Mouse (Mus musculus): Measurements from ENCODE around the gene Mrln. TPM values are rescaled to one million over a fixed set of nuclear protein-coding genes. Genes with fewer than 3 reads are reported as not detected.
"Not testable (repeated sequence)": the region's sequence is repeated elsewhere in the genome, so short reads cannot be mapped to it uniquely, and the experiment has no call there.

Gene Mrln
- polyA plus RNA-seq, 1 experiment from 2014 or later = 0.82 TPM

DNA sequence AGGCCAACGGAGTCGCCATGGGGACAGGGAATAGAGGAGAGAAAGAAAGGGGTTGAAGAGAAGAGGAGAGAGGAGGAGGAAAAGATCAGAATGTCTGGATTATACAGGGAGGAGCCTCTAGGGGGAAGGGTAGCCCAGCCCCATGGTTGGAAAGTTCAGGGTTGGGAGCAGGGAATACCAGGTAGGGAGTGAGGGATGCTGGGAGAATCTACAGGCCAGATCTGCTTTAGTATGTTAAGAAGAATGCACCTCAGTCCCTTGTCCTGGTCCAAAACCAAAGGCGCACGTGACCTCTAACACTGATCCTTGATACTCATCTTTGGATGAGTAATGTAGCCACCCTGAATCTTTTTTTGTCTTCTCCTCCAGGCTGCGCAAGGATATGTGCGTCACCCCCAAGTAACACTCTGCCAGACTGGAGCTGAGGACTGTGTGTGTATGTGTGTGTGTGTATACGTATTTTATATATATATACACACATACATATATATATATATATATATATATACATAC is 5.5 kb upstream of the Mrln start:
- Histone ChIP-seq H3K27ac (ENCODE audit: low read depth, low read length) (no peak overlapping the region), H3K36me3 (ENCODE audit: control insufficient read depth, insufficient read depth, low read length) (no peaks in the 10 kb centered on the region), H3K4me3 (ENCODE audit: low read depth, low read length) (no peak overlapping the region), H3K9ac (replicated peaks; ENCODE audit: low read depth, low read length) (no peak overlapping the region), H3K4me2 (ENCODE audit: low read depth, low read length) (no peak overlapping the region), H3K27me3 (ENCODE audit: control insufficient read depth, insufficient read depth, low read length) (no peaks in the 10 kb centered on the region), H3K4me1 (ENCODE audit: control insufficient read depth, insufficient read depth, low read length) (peaks cover 3% of the 10 kb centered on the region; the same call in 1 of the 2 replicates), H3K9me3 (ENCODE audit: control insufficient read depth, low read length) (no peaks in the 10 kb centered on the region)
- ATAC-seq (ENCODE audit: low read depth) = no peak
- 95% methylated on average over 7 of the region's 7 CpGs for WGBS

DNA sequence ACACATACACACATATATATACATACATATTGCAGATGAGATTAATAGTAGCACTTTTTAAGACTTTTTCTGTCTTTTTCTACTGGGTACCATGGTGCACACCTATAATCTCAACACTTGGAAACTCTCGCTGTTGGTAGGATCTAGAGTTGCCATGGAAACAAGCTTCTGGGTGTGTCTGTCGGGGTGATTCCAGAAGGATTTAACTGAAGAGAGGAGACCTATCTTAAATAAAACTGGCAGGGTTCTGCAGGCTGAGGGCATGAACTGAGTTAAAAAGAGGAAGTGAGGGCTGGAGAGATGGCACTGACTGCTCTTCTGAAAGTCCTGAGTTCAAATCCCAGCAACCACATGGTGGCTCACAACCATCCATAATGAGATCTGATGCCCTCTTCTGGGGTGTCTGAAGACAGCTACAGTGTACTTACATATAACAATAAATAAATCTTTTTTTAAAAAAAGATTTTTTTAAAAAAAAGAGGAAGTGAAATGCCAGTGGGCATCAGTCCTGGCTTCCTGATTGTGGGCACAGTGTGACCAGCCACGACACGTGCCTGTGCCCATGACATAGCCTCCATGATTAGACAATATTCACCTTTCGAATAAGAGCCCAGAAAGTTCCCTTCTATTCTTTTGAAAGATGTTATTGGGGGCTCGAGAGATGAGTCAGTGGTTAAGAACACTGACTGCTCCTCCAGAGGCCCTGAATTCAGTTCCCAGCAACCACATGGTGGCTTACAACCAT is 4.8 kb upstream of the Mrln start:
- Histone ChIP-seq H3K27me3 (ENCODE audit: control insufficient read depth, insufficient read depth, low read length) (no peaks in the 10 kb centered on the region), H3K27ac (ENCODE audit: low read depth, low read length) (no peak overlapping the region), H3K4me1 (ENCODE audit: control insufficient read depth, insufficient read depth, low read length) (peaks cover 3% of the 10 kb centered on the region; the same call in 1 of the 2 replicates), H3K4me3 (ENCODE audit: low read depth, low read length) (no peak overlapping the region), H3K9me3 (ENCODE audit: control insufficient read depth, low read length) (no peaks in the 10 kb centered on the region), H3K9ac (replicated peaks; ENCODE audit: low read depth, low read length) (no peak overlapping the region), H3K4me2 (ENCODE audit: low read depth, low read length) (no peak overlapping the region), H3K36me3 (ENCODE audit: control insufficient read depth, insufficient read depth, low read length) (no peaks in the 10 kb centered on the region)
- ATAC-seq (ENCODE audit: low read depth) = no peak
- 88% methylated on average over 6 of the region's 6 CpGs for WGBS

DNA sequence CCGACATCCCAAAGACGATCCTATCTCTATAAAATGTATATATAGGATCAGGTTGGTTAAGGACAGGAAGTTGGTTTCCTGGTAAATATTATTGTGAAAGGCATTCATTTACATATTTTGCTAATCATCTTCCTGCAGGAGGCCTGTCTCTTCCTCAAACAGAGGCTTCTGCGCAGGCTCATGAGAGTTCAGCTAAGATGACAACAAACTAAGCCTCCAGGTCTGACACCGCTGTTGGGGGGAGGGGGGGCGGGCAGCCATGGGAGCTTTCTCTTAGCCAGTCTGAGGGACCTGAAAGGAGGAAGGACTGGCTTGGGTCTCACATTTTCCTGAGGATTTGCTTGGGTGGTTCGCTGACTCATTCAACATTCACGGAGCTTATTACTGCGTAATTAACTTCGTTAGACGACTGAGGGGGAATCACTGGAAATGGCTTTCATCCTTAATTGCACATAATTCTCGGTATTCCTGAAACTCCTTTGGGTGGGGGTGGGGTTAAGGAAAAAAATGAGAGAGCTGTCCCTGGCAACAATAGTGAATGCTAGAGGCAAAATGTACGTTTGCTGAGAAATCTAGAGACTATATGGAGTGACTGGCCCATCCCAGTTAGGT is 3.5 kb upstream of the Mrln start:
- Histone ChIP-seq H3K9me3 (ENCODE audit: control insufficient read depth, low read length) (no peaks in the 10 kb centered on the region), H3K4me3 (ENCODE audit: low read depth, low read length) (no peak overlapping the region), H3K4me1 (ENCODE audit: control insufficient read depth, insufficient read depth, low read length) (peaks cover 3% of the 10 kb centered on the region; the same call in 1 of the 2 replicates), H3K27me3 (ENCODE audit: control insufficient read depth, insufficient read depth, low read length) (no peaks in the 10 kb centered on the region), H3K9ac (replicated peaks; ENCODE audit: low read depth, low read length) (no peak overlapping the region), H3K4me2 (ENCODE audit: low read depth, low read length) (no peak overlapping the region), H3K36me3 (ENCODE audit: control insufficient read depth, insufficient read depth, low read length) (no peaks in the 10 kb centered on the region), H3K27ac (ENCODE audit: low read depth, low read length) (no peak overlapping the region)
- 47% methylated on average over 12 of the region's 12 CpGs for WGBS
- ATAC-seq (ENCODE audit: low read depth) = peak; percentile 44; the same call in 1 of the 2 replicates

DNA sequence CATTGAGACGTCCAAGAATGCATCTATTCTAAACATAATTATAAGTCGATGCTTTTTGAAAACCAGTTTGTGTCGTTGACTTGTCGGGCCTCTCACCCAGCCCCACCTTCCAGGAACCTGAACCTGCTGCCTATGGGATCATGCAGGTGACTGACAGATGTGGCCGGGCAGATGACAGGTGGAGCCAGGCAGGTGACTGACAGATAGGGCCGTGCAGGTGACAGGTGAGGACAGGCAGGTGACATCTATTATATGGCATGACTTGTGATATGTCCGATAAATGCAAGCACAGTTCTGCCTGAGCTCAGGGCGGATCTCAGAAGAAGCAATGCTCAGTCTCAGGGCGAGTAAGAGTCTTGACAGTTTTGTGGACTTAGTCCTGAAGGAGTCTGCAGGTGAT is 6.8 kb downstream of the Mrln start:
- Histone ChIP-seq H3K27ac (ENCODE audit: low read depth, low read length) (no peak overlapping the region), H3K27me3 (ENCODE audit: control insufficient read depth, insufficient read depth, low read length) (no peaks in the 10 kb centered on the region)
- WGBS = 87% methylated on average over 9 of the region's 9 CpGs

DNA sequence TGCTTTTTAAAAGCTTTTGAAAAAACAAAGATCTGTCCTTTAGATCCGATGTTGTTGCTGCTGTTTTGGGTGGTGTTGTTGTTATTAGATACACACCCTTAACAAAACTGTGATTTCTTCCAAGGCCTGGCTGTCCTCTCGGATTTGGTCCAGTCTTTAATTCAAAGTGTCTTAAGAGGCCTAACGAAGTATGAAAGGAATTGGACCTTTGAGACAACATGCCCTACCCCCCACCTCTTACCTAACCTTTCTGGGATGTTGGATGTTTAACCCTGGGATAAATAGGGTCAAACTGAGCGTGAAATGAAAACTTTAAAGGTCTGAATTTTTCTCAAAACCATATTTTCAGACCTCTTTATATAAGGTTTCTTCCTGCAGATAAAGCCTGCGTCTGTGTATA is 16.5 kb downstream of the Mrln start:
- Histone ChIP-seq H3K27me3 (ENCODE audit: control insufficient read depth, insufficient read depth, low read length) (no peaks in the 10 kb centered on the region), H3K4me1 (ENCODE audit: control insufficient read depth, insufficient read depth, low read length) (no peaks in the 10 kb centered on the region), H3K9ac (replicated peaks; ENCODE audit: low read depth, low read length) (no peak overlapping the region), H3K9me3 (ENCODE audit: control insufficient read depth, low read length) (no peaks in the 10 kb centered on the region), H3K4me3 (ENCODE audit: low read depth, low read length) (no peak overlapping the region), H3K36me3 (ENCODE audit: control insufficient read depth, insufficient read depth, low read length) (no peaks in the 10 kb centered on the region), H3K4me2 (ENCODE audit: low read depth, low read length) (no peak overlapping the region), H3K27ac (ENCODE audit: low read depth, low read length) (no peak overlapping the region)
- no peak for ATAC-seq (ENCODE audit: low read depth)
- WGBS = 69% methylated on average over 5 of the region's 5 CpGs

More for the DNA sequence above, 6.8 kb downstream of the Mrln start:
- Histone ChIP-seq H3K36me3 (ENCODE audit: control insufficient read depth, insufficient read depth, low read length) (no peaks in the 10 kb centered on the region), H3K4me2 (ENCODE audit: low read depth, low read length) (no peak overlapping the region), H3K9ac (replicated peaks; ENCODE audit: low read depth, low read length) (no peak overlapping the region), H3K4me3 (ENCODE audit: low read depth, low read length) (no peak overlapping the region), H3K9me3 (ENCODE audit: control insufficient read depth, low read length) (no peaks in the 10 kb centered on the region), H3K4me1 (ENCODE audit: control insufficient read depth, insufficient read depth, low read length) (no peaks in the 10 kb centered on the region)
- no peak for ATAC-seq (ENCODE audit: low read depth)

DNA sequence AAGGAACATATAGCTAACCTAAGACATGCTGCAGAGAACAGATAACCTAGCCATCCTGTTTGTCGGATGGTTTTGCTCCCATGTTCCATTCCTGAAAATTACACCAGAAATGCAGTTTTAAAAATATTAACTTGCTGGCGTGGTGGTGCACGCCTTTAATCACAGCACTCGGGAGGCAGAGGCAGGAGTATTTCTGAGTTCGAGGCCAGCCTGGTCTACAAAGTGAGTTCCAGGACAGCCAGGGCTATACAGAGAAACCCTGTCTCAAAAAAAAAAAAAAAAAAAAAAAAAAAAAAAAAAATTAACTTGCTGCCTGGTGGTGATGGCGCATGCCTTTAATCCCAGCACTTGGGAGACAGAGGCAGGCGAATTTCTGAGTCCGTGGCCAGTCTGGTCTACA is 17.8 kb downstream of the Mrln start:
- H3K27me3 ChIP-seq (ENCODE audit: control insufficient read depth, insufficient read depth, low read length); H3K9ac ChIP-seq (replicated peaks; ENCODE audit: low read depth, low read length); ATAC-seq (ENCODE audit: low read depth); H3K27ac ChIP-seq (ENCODE audit: low read depth, low read length); H3K4me2 ChIP-seq (ENCODE audit: low read depth, low read length); H3K4me3 ChIP-seq (ENCODE audit: low read depth, low read length); H3K4me1 ChIP-seq (ENCODE audit: control insufficient read depth, insufficient read depth, low read length); H3K36me3 ChIP-seq (ENCODE audit: control insufficient read depth, insufficient read depth, low read length); H3K9me3 ChIP-seq (ENCODE audit: control insufficient read depth, low read length): not testable (repeated sequence)
- 96% methylated on average over 8 of the region's 8 CpGs for WGBS

DNA sequence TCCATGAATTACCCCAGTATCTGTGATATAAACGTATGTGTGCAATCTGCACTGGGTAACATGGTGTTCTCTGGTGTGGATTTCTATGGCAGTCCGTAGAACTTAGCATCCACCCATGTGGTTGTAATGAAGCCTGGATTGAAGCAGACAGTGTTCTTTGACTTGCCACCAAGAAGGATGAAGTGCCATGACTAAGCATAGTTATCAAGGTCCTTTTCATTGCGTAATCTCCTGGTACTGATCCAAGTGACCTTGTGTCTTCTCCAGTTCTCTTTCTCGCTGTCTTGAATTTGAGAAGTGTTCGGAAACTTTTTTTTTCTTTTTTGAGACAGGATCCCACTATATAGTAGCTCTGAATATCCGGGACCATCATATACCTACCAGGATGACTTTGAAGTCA is 20.1 kb downstream of the Mrln start:
- no peaks in the 10 kb centered on the region for H3K27me3 ChIP-seq (ENCODE audit: control insufficient read depth, insufficient read depth, low read length)
- no peak overlapping the region for H3K4me3 ChIP-seq (ENCODE audit: low read depth, low read length)
- H3K9ac ChIP-seq (replicated peaks; ENCODE audit: low read depth, low read length) = no peak overlapping the region
- no peaks in the 10 kb centered on the region for H3K4me1 ChIP-seq (ENCODE audit: control insufficient read depth, insufficient read depth, low read length)
- no peak for ATAC-seq (ENCODE audit: low read depth)
- 93% methylated on average over 6 of the region's 6 CpGs for WGBS
- no peak overlapping the region for H3K4me2 ChIP-seq (ENCODE audit: low read depth, low read length)
- H3K9me3 ChIP-seq (ENCODE audit: control insufficient read depth, low read length) = no peaks in the 10 kb centered on the region
- no peak overlapping the region for H3K27ac ChIP-seq (ENCODE audit: low read depth, low read length)
- no peaks in the 10 kb centered on the region for H3K36me3 ChIP-seq (ENCODE audit: control insufficient read depth, insufficient read depth, low read length)

DNA sequence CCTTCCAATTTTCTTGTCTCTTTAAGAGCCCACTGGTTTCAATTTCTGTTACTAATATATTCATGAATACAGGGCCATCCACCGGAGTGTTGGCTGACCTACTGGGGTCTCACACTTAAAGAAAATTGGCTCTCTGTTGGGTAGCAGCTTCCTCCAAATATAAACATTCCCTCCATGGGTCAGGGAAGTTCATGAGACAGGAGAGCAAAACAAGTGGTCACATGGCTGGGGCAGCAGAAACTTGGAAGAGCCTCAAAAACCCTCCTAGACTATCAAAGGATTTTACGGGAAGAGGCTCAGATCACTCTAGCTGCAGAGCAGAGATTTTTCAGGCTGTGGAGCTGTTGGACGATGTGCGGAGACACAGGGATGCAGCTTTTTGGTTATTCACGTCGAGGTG is 21.3 kb downstream of the Mrln start:
- Histone ChIP-seq H3K9me3 (ENCODE audit: control insufficient read depth, low read length) (no peaks in the 10 kb centered on the region), H3K36me3 (ENCODE audit: control insufficient read depth, insufficient read depth, low read length) (no peaks in the 10 kb centered on the region), H3K4me1 (ENCODE audit: control insufficient read depth, insufficient read depth, low read length) (no peaks in the 10 kb centered on the region), H3K4me2 (ENCODE audit: low read depth, low read length) (no peak overlapping the region), H3K9ac (replicated peaks; ENCODE audit: low read depth, low read length) (no peak overlapping the region), H3K4me3 (ENCODE audit: low read depth, low read length) (no peak overlapping the region), H3K27ac (ENCODE audit: low read depth, low read length) (no peak overlapping the region), H3K27me3 (ENCODE audit: control insufficient read depth, insufficient read depth, low read length) (no peaks in the 10 kb centered on the region)
- WGBS = 66% methylated on average over 6 of the region's 6 CpGs
- ATAC-seq (ENCODE audit: low read depth) = no peak

DNA sequence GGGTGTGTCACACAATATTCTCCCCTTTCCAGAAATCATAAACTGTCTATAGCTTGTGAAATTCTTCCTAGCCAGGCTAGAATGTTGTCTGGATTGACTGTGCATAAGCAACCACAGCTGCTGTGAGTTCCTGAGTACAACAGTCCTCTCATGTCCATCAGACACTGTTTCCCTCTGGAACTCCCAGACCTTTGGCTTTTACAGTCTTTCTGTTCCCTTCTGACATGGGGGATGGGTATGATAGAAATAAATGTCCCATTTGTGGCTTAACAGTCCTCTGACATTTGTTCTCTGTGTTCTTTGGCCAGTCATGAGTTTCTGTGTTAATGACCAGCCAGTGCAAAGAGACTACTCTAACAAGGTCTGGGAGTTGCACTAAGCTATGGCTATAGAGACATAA is 22.1 kb downstream of the Mrln start:
- Histone ChIP-seq H3K9me3 (ENCODE audit: control insufficient read depth, low read length) (no peaks in the 10 kb centered on the region), H3K9ac (replicated peaks; ENCODE audit: low read depth, low read length) (no peak overlapping the region), H3K27me3 (ENCODE audit: control insufficient read depth, insufficient read depth, low read length) (no peaks in the 10 kb centered on the region), H3K4me3 (ENCODE audit: low read depth, low read length) (no peak overlapping the region), H3K4me1 (ENCODE audit: control insufficient read depth, insufficient read depth, low read length) (no peaks in the 10 kb centered on the region), H3K4me2 (ENCODE audit: low read depth, low read length) (no peak overlapping the region), H3K36me3 (ENCODE audit: control insufficient read depth, insufficient read depth, low read length) (no peaks in the 10 kb centered on the region), H3K27ac (ENCODE audit: low read depth, low read length) (no peak overlapping the region)
- ATAC-seq (ENCODE audit: low read depth) = no peak

Measured in neural tube, embryonic 14.5 days (tissue).